Mouse (Mus musculus): ENCODE measurements around the gene Spint3.

- TF ChIP-seq SRF (IDR thresholded peaks at IDR 0.05; ENCODE audit: control insufficient read depth, insufficient read length, low read depth) (no peak), POLR2A (IDR thresholded peaks at IDR 0.05; ENCODE audit: insufficient read length, low read depth) (no peak), MYOD1 (IDR thresholded peaks at IDR 0.05; ENCODE audit: control insufficient read depth in 1 of 3, insufficient read length in 2 of 3, low read depth in 2 of 3) (no peak)
Measured at GRCm38 (mm10) chr2:164592014-164592413, 18.8 kb upstream of the Spint3 start.
